ENCODE assay signal across 24 mouse cellular contexts in the genomic region with DNA sequence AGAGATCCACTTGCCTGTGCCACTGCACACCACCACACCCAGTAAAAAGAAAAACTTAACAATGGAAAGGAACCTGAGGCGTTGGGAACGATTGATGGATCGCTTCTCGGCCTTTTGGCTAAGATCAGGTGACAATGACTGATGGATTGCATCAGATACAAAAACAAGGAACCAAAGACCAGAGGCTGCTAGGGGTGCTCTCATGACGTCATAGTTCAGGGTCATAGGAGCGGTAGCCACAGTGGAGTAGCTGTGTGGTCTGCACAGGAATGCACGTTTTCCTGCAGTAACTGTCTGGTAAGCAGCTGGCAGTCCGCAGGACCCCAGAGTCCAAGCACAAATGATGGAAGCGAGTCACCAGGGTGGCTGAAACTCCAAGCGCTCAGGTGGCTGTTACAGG. TPM values are rescaled to one million over a fixed set of nuclear protein-coding genes. Genes with fewer than 3 reads are reported as not detected.
A peak's percentile ranks its signal among the peaks of the same experiment; 100 is the strongest.
DNase-seq lines count a peak whose midpoint lies in the region; ATAC-seq and TF ChIP-seq lines count a peak whose summit lies in the region.
"Had no signal": no experiment of that assay in that cellular context is flagged by ENCODE, and none has a peak within 500 bp of the region (broad histone marks: within the 10 kb centered on the region; RNA-seq: fewer than 3 reads in every experiment).

No protein-coding gene starts in this region.

- no peaks in the 10 kb centered on the region for H3K27me3 ChIP-seq in liver, adult 2 months (ENCODE audit: control insufficient read depth, insufficient read depth, low read length)
- H3K27me3 ChIP-seq in liver, embryonic 11.5 days (replicated peaks; ENCODE audit: control insufficient read depth, insufficient read depth, low read length) = no peaks in the 10 kb centered on the region
- no peaks in the 10 kb centered on the region for H3K27me3 ChIP-seq in forebrain, embryonic 13.5 days
- H3K27me3 ChIP-seq: embryonic facial prominence, embryonic 13.5 days; forebrain, embryonic 12.5 days; heart, embryonic 15.5 days; hindbrain, embryonic 13.5 days had no signal

- no peaks in the 10 kb centered on the region for H3K9me3 ChIP-seq in liver, embryonic 11.5 days (ENCODE audit: control insufficient read depth, low read length)
- no peaks in the 10 kb centered on the region for H3K9me3 ChIP-seq in forebrain, embryonic 13.5 days (replicated peaks)
- H3K9me3 ChIP-seq: embryonic facial prominence, embryonic 13.5 days; forebrain, embryonic 12.5 days; heart, embryonic 15.5 days; hindbrain, embryonic 13.5 days had no signal

- no peak overlapping the region for H3K9ac ChIP-seq in liver, adult 2 months (ENCODE audit: low read depth, low read length)
- no peak overlapping the region for H3K9ac ChIP-seq in liver, embryonic 11.5 days (ENCODE audit: low read depth, low read length)
- no peak overlapping the region for H3K9ac ChIP-seq in forebrain, embryonic 13.5 days
- H3K9ac ChIP-seq: embryonic facial prominence, embryonic 13.5 days; forebrain, embryonic 12.5 days; forebrain, postnatal 0 days; heart, embryonic 15.5 days; hindbrain, embryonic 13.5 days had no signal

- H3K4me3 ChIP-seq in liver, adult 2 months (ENCODE audit: insufficient read depth, low read depth, low read length) = no peak overlapping the region
- H3K4me3 ChIP-seq in liver, embryonic 11.5 days (ENCODE audit: low read depth, low read length) = no peak overlapping the region
- H3K4me3 ChIP-seq in macrophage (ENCODE audit: inconsistent target) = no peak overlapping the region
- H3K4me3 ChIP-seq in forebrain, embryonic 13.5 days = no peak overlapping the region
- H3K4me3 ChIP-seq: embryonic facial prominence, embryonic 13.5 days; forebrain, embryonic 12.5 days; gastrocnemius, adult 2 months; heart, embryonic 15.5 days; hindbrain, embryonic 13.5 days had no signal

- H3K4me1 ChIP-seq in liver, adult 2 months (ENCODE audit: control insufficient read depth, insufficient read depth, low read length) = peaks cover 9% of the 10 kb centered on the region; the same call in 1 of the 2 replicates
- H3K4me1 ChIP-seq in liver, embryonic 11.5 days (replicated peaks; ENCODE audit: control insufficient read depth, insufficient read depth, low read length) = no peaks in the 10 kb centered on the region
- no peaks in the 10 kb centered on the region for H3K4me1 ChIP-seq in forebrain, embryonic 13.5 days
- H3K4me1 ChIP-seq: embryonic facial prominence, embryonic 13.5 days; forebrain, embryonic 12.5 days; hindbrain, embryonic 13.5 days had no signal

- no peak for ATAC-seq in liver, embryonic 11.5 days (replicated peaks; ENCODE audit: low FRiP score)
- no peak for ATAC-seq in forebrain, embryonic 13.5 days
- ATAC-seq: CD4-positive, CD25-positive, alpha-beta regulatory T cell, adult 4 months; forebrain, postnatal 0 days; hindbrain, postnatal 0 days had no signal

- H3K4me2 ChIP-seq in liver, embryonic 11.5 days = no peak overlapping the region
- no peak overlapping the region for H3K4me2 ChIP-seq in forebrain, embryonic 13.5 days
- H3K4me2 ChIP-seq: embryonic facial prominence, embryonic 13.5 days; forebrain, embryonic 12.5 days; heart, embryonic 11.5 days; heart, embryonic 15.5 days; hindbrain, embryonic 13.5 days had no signal

- no peaks in the 10 kb centered on the region; the same call in 1 of the 2 replicates for H3K79me2 ChIP-seq in liver, adult 2 months (ENCODE audit: control insufficient read depth, insufficient read depth, low read length)
- peaks cover 21% of the 10 kb centered on the region; the same call in 1 of the 2 replicates for H3K79me2 ChIP-seq in macrophage (ENCODE audit: inconsistent target)

- DNase-seq in liver, adult 2 months (ENCODE audit: extremely low read depth, low read depth, low spot score) = peak; percentile 63
- no peak for DNase-seq in liver, embryonic 11.5 days (ENCODE audit: low spot score)
- DNase-seq in ES-CJ7 (ENCODE audit: low read depth, low spot score) = peak; percentile 59
- DNase-seq in layer of hippocampus, adult 11-12 months (ENCODE audit: low spot score) = no peak
- DNase-seq in retina, postnatal 1 day = no peak
- DNase-seq: adrenal gland, adult 8-10 months; B cell, adult 2 months; cerebellum, adult 11-12 months; cerebellum, adult 9-10 months; cerebellum, postnatal 25 days; forebrain, postnatal 0 days; gastrocnemius, adult 2 months; gastrocnemius, postnatal 25 days; heart, adult 18-20 months; heart, postnatal 14 days had no signal

- peaks cover 2% of the 10 kb centered on the region; the same call in 1 of the 2 replicates for H3K36me3 ChIP-seq in liver, adult 2 months (ENCODE audit: control insufficient read depth, insufficient read depth, low read length)
- 0 out of 2 replicates have a peak, but pooled peaks cover 2% of the 10 kb centered on the region for H3K36me3 ChIP-seq in liver, embryonic 11.5 days (ENCODE audit: control insufficient read depth, insufficient read depth, low read length)
- peaks cover 25% of the 10 kb centered on the region for H3K36me3 ChIP-seq in macrophage (ENCODE audit: inconsistent target)
- peaks cover 14% of the 10 kb centered on the region for H3K36me3 ChIP-seq in forebrain, embryonic 13.5 days (ENCODE audit: poor library complexity, severe bottlenecking)
- H3K36me3 ChIP-seq: forebrain, embryonic 12.5 days had no signal

- TF ChIP-seq CTCF in liver, adult 2 months (IDR thresholded peaks at IDR 0.05; ENCODE audit: low read depth, low read length) = no peak

- WGBS in liver, adult 2 months = 39% methylated on average over 10 of the region's 10 CpGs
- WGBS in liver, embryonic 11.5 days = 52% methylated on average over 10 of the region's 10 CpGs
- WGBS in macrophage (ENCODE audit: missing documents) = 48% methylated on average over 10 of the region's 10 CpGs
- 83% methylated on average over 10 of the region's 10 CpGs for WGBS in forebrain, embryonic 13.5 days

- H3K27ac ChIP-seq in liver, adult 2 months (replicated peaks; ENCODE audit: insufficient read depth, low read depth, low read length) = no peak overlapping the region
- no peak overlapping the region for H3K27ac ChIP-seq in liver, embryonic 11.5 days (ENCODE audit: low read depth, low read length)
- H3K27ac ChIP-seq in macrophage = peak overlapping the region; percentile 57
- H3K27ac ChIP-seq in forebrain, embryonic 13.5 days = no peak overlapping the region
- H3K27ac ChIP-seq: embryonic facial prominence, embryonic 13.5 days; forebrain, embryonic 12.5 days; gastrocnemius, adult 2 months; heart, embryonic 15.5 days; hindbrain, embryonic 13.5 days; hindbrain, postnatal 0 days had no signal

- no peak for TF ChIP-seq POLR2A in liver, adult 2 months (IDR thresholded peaks at IDR 0.05; ENCODE audit: extremely low read depth, insufficient read depth, low read length)

RNA-seq across cellular contexts. Expression of a gene that starts 41.4 kb away (rescaled TPM):
- total RNA-seq in liver, adult 2 months (2014; rRNA removed) = 23.3 and 24.7 TPM in 2 replicates
- 15.5 and 15.6 TPM in 2 replicates for polyA plus RNA-seq in liver, adult 2 months (2012; rRNA removed)
- polyA plus RNA-seq in liver, embryonic 11.5 days (2014; fragmentation: Nextera tagmentation; extraction: Ambion mirVana) = 7.5 and 8.7 TPM in 2 replicates
- 10 to 100 TPM; 11.2 to 85.0 (median 41.0) TPM for total RNA-seq in macrophage (2018; cell fraction: chromatin; rRNA removed)
- 10 to 100 TPM in 12 of 26 experiments, 1 to 10 TPM in 14; 2.1 to 18.6 (median 9.3) TPM for total RNA-seq in macrophage (2018; cell fraction: cytosol; rRNA removed)
- total RNA-seq in macrophage (2018; cell fraction: nucleus; rRNA removed) = 10 to 100 TPM in 20 of 26 experiments, 1 to 10 TPM in 6; 5.9 to 56.9 (median 19.8) TPM
- 10.0 to 13.6 TPM (median 12.2 TPM) in 3 replicates for polyA plus RNA-seq in macrophage (2018)
- 11.6 and 12.4 TPM in 2 replicates for polyA plus RNA-seq in forebrain, embryonic 13.5 days (2015; fragmentation: Nextera tagmentation; extraction: Ambion mirVana)

Comparison
In these comparisons a context has a peak if more than half of its experiments do, and no peak if none do; other contexts are left out.
1. DNase-seq: peak in liver, adult 2 months (single experiment) and ES-CJ7 (single experiment); none in liver, embryonic 11.5 days (single experiment), layer of hippocampus, adult 11-12 months (single experiment) and retina, postnatal 1 day (single experiment).